Mouse (Mus musculus): ENCODE data around the gene Gtf3a.
"Not testable (repeated sequence)": the region's sequence is repeated elsewhere in the genome, so short reads cannot be mapped to it uniquely, and the experiment has no call there.

Gtf3a gene

DNA sequence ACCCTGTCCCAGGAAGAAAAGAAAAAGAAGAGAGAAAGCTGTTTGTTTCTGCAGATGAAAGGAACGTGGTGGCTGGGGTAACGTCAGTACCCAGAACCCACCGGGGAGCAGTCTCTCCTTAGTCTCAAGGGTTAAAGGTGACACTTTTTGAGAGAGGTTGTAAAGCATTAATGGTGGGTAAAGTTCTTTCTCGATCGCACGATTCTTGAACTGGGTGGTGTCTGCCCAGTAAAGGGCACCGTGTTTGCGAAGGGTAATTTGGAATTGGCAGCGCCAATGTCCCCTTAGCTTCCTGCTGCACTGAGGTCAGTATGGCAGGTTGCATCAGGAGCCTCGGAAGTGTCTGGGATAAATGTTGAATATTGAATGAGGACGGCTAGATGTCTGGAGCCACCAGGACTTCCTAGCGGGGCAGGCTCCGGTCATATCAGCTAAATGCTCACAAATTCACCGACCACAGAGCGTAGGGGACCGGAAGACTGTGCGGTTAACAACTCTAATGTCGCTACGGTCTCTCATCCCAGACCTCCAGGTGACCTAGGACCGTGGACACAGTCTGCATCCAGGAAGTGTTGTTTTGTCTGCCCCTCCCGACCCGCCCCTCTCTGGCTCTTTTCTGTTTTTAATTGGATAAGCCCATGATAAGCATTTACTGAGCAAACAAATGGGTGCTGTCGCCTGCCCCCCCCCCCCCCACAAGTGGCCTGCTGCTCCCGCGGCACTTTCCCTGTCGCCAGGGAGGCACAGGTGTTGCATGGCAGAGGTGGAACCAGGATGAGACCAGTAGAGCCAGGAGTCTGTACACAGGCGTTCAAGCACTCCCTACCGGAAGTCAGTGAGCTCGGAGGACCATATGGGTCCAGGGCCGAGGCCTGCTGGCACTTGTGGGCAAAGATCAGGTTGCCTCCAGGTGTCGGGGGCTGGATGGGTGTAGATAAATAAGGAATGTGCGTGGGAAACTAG, 10.6 kb upstream of the Gtf3a start:
- no peak for DNase-seq (ENCODE audit: low read depth, low spot score)

GRCm38 (mm10) chr5:146939109-146939796, 9.2 kb upstream of the Gtf3a start:
- DNase-seq (ENCODE audit: low read depth, low spot score) = no peak

GRCm38 (mm10) chr5:146940219-146940618, 8.2 kb upstream of the Gtf3a start:
- DNase-seq (ENCODE audit: low read depth, low spot score) = no peak

DNA sequence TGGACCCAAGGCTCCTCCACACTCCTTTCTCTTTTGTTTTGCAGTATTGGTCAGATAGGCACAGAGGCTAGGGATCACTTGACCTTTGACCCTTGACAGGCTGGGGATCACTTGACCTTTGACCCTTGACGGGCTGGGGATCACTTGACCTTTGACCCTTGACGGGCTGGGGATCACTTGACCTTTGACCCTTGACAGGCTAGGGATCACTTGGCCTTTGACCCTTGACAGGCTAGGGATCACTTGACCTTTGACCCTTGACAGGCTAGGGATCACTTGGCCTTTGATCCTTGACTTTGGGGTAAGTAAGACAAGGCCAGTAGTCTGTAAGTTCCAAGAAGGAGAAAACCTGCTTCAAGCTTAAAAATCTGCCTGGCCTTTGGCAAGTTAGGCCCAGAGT, 6.5 kb upstream of the Gtf3a start:
- DNase-seq (ENCODE audit: low read depth, low spot score) = not testable (repeated sequence)

DNA sequence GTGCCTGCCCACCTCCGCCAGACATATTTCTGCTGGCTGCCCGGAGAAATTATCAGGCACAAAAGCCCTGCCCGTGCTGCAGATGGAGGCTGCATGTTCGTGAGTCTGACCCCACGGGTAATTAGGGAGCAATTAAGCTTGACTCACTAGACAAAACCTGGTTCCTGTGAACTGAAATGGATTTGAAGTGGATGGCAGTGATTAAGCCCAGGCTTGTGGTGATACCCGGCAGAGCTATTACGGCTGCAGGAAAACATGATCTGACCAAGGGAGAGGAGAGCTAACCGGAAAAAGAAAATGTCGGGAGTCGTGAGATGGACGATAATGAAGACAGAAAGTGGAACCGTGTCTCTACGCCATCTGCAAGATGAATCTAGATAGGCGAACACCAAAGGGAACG, 5.5 kb upstream of the Gtf3a start:
- DNase-seq (ENCODE audit: low read depth, low spot score) = no peak

DNA sequence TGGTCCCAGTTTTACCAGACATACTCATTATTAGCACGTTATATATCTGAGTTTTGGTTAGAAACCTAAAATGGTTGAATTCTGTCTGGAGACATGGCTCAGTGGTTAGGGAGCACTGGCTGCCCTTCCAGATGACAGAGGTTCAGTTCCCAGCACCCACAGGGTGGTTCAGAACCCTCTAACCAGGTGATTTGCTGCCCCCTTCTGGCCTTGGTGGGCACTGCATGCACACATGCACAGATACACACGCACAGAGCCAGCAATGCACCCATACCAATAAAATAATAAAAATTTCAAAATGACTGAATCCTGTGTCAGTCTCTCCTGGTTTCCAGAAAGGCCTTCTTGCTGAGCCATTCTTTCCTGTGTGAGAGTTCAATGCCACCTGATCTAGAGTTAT, 3.9 kb upstream of the Gtf3a start:
- DNase-seq (ENCODE audit: low read depth, low spot score) = no peak

DNA sequence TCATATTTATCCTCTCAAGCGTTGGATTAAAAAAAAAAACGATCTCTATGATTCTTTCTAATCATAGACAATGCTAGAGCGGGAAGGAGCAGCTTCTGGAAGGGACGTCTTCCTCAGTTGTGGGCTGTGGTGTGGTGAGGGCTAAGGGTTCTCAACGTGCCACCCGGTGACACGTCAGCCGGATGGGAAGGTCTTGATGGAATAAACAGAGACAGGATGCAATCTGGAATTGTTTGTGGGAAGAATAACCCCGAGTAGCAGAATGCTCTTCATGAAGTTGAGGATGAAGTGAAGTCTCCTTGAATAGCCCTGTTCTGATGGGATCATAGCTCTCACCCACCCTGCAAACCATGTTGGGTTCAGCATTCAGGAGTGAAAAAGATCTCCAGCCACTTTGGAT, 1.8 kb upstream of the Gtf3a start:
- DNase-seq (ENCODE audit: low read depth, low spot score) = no peak

GRCm38 (mm10) chr5:146947497-146947896, 960 bp upstream of the Gtf3a start:
- DNase-seq (ENCODE audit: low read depth, low spot score) = no peak

DNA sequence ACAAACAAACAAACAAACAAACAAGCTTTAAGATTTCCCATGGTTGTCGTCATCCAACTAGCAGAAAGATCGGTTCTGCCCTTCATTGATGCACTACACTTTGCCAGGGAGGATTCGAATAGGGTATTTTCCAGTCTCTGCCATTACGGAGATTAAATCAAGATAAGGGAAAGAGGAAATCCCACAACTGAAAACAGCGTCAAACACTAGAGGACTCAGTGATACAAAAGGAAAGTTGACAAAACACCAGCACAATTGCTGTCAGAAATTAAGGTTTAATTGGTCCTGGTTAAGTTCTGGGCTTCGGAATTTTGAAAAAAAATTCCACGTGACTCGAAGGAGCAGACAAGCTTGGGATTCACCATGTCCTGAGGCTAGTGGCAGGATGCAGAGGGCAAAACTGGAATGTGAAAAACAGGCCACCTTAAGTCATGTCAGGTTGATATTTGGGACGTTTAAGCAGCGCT, 383 bp upstream of the Gtf3a start:
- DNase-seq (ENCODE audit: low read depth, low spot score) = no peak

DNA sequence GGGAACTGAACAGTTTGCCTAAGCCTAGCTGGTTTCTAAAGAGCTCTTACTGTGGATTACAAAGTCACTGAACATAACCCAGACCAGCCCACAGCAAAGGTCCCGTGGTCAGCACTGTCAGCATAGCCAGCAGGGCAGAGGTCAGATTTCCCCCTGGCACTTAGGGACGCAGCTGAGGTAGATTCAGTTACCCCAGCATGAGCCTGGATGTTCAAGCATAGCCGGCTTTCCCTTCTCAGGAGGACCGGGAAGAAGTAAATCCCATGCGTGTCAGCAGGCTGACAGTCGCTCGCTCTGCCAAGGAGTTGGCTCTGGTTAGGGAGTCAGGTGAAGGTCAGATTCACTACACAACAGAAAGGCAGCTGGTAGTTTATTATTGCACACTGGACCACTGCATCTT, 6.1 kb downstream of the Gtf3a start:
- DNase-seq (ENCODE audit: low read depth, low spot score) = peak; percentile 63

- no peak for DNase-seq (ENCODE audit: low read depth, low spot score)
Observed at GRCm38 (mm10) chr5:146955651-146956050, 7.2 kb downstream of the Gtf3a start.

- DNase-seq (ENCODE audit: low read depth, low spot score) = no peak
Observed at GRCm38 (mm10) chr5:146956678-146957077, 8.2 kb downstream of the Gtf3a start.

DNA sequence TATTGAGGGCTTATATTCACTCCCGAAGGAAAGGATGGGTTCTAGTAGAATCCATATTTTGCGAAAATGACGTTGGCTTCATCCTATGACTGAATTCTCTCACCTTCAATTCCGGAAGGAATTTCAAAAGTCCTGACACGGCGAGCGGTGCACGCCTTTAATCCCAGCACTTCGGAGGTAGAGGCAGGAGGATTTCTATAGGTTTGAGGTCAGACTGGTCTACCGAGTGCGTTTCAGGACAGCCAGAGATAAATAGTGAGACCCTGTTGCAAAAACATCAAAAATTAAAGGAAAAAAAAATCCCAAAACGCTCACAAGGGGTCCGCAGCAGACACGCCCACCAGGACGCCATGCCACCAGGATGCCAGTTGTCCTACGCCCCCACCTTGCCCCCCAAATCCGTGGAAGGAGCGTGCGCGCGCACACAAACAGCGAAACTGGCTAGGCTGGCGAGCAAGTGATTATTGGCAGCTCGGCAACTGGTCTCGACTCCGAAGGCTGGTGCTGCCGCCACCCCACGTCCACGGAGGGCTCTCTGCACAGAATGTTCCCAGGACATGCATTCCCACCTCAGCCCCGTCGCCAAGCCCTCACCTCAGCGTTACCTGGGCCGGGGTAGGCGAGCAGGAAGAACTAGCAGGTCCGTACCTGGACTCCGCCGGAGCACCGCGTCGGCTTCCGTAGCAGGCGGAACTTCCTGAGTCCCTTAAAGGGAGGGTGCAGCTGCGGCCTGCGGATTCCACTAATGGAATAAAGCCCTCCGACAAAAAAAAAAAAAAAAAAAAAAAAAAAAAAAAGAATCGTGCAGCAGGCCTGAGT, 14.9 kb downstream of the Gtf3a start, which contains the start of gene Mtif3:
Gene Mtif3, minus strand, starts transcription at position 683 of the 819 bp plus-strand sequence.
- DNase-seq (ENCODE audit: low read depth, low spot score) = peak; percentile 86

GRCm38 (mm10) chr5:146963937-146964278, 15.5 kb downstream of the Gtf3a start:
- DNase-seq (ENCODE audit: low read depth, low spot score) = no peak

DNA sequence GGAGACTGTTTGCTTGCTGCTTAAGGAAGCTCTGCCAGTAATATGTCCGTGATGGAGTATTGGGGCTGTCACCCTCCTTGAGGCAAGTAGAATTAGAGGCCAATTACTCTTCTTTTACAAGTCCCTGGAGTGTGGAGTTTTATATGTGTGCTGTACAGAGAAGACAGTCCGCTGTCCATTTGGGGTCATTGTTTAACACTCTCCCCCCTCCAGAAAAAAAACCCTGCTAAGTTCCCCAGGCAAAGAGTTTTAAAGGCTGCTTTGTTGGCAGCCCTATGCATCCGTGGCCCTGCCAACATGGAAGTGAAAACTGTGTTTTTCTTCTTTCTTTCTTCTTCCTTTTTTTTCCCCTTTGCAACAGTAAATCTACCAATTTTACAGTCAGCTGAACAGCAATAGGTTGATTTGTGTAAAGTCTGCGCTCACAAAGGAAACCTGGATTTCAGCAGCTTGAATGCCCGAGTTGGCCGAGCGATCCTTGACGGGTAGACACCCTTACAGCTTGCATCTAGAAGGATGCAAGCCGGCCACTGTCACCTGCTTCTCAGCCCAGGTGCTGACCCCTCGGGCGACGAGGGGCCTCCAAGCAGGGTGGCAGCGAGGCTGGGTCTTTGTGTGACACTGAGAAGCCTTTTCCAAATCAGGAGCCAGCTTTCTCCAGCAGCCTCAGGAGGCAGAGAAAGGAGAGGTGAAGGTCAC, 20.4 kb downstream of the Gtf3a start:
- DNase-seq (ENCODE audit: low read depth, low spot score) = no peak

GRCm38 (mm10) chr5:146971776-146972561, 23.5 kb downstream of the Gtf3a start:
- DNase-seq (ENCODE audit: low read depth, low spot score) = no peak

- no peak for DNase-seq (ENCODE audit: low read depth, low spot score)
Observed at GRCm38 (mm10) chr5:146973353-146973752, 24.9 kb downstream of the Gtf3a start.

DNA sequence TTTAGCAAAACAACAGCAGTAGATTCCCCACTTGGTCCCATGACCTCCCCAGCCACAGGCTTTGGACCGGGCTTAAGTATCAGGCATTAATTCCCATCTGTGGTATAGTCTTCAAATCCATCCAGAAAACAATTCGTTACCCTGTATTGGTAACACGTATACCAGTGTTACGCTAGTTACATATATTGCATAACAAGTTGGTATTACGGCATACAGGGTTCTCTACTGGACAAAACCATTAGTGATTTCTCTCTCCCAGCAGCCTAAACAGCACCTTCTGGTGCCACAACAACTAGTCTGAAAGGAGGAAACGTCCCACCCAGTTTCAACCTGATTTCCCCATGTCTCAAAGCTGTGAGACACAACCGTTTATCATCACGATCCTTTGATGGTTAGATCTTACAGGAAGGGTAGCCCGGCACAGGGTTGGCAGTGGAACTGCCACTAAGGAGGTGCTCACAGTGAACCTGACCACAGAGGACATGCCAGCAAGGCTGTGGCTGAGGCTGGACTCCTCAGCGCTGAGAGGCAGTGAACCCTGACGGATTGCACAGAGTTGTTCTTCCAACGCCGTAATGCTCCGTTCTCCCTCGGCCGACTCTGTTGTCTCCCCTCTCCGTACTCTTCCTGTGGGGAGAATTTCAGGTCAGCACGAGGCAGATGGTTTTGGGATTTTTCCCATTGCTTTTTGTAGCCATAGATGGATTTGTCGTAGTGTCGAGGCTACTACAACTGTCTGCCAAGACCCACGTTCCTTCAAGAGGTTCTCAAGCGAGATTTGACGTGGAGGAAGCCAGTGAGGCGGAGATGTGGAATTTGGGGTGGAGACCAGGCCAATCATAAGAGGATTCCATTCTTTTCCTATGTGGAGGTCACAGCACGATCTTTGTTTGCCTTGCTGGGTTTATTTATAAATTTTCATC, 25.7 kb downstream of the Gtf3a start:
- DNase-seq (ENCODE audit: low read depth, low spot score) = no peak

- DNase-seq (ENCODE audit: low read depth, low spot score) = no peak
Observed at GRCm38 (mm10) chr5:146974781-146975123, 26.3 kb downstream of the Gtf3a start.
